Mouse (Mus musculus) kidney, adult 2 months (tissue): ENCODE results near the gene Trp53i11.

Experiments used
- CTCF ChIP-seq: fragments of 200-500 bp; conservative IDR thresholded peaks from 2 replicates; pipeline ENCODE4 v1.5.1; 2011; ENCODE audit warnings: low read depth, mild to moderate bottlenecking, control low read depth, low read length, moderate library complexity, mixed read lengths; ENCODE audit not compliant: insufficient read depth, insufficient read length
- POLR2A ChIP-seq: fragments of 200-500 bp; IDR thresholded peaks from one replicate; pipeline ENCODE4 v1.6.1; 2011; ENCODE audit warnings: low read depth, low read length, control low read depth

- no peak for TF ChIP-seq CTCF
- TF ChIP-seq POLR2A, result no peak
These were observed 34.4 kb upstream of the Trp53i11 start for GRCm38 (mm10) chr2:93152883-93153491.
